Mouse (Mus musculus) cerebellum, adult 2 months (tissue): Measurements from ENCODE around the gene Mta2.

ENCODE experiments used
- CTCF ChIP-seq: fragments of 200-500 bp; IDR thresholded peaks from 2 replicates; pipeline ENCODE4 v1.5.1; 2011; ENCODE audit warnings: low read depth, mild to moderate bottlenecking, control low read depth, low read length, moderate library complexity, borderline replicate concordance; ENCODE audit not compliant: insufficient read depth
- POLR2A ChIP-seq: fragments of 200-500 bp; IDR thresholded peaks from 2 replicates; pipeline ENCODE4 v1.6.1; 2011; ENCODE audit warnings: low read length, control low read depth, borderline replicate concordance; ENCODE audit not compliant: insufficient read depth

DNA sequence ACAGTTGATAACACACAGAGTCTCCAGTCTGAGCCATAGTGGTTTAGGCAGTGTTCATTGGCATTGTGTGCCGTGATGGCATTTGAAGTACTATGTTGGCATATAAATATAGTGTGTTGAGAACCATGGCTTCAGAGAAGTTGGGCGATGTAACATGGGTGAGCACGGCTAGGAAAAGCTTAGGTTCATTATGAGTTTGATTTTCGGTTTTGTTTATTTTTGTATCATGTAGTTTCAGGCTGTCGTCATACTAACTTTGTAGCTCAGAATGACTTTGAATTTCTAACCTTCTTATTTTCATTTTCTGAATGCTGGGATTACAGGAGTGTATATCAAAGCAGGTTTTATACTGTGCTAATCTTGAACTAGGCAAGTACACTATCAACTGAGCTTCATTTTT, 38.3 kb upstream of the Mta2 start:
- no peak for TF ChIP-seq CTCF
- no peak for TF ChIP-seq POLR2A
